Mouse (Mus musculus) neural tube, embryonic 12.5 days (tissue): ENCODE measurements around the gene Slc22a30. TPM values are rescaled to one million over a fixed set of nuclear protein-coding genes. Genes with fewer than 3 reads are reported as not detected.
"Not testable (repeated sequence)": the region's sequence is repeated elsewhere in the genome, so short reads cannot be mapped to it uniquely, and the experiment has no call there.

Source experiments
- ATAC-seq: fragments of 200-750 bp; cut with Nextera tagmentation; 2 replicates; pipeline ENCODE4 v1.8.0; 2017; ENCODE audit warnings: low read depth, mild to moderate bottlenecking, moderate TSS enrichment, moderate library complexity; ENCODE audit not compliant: low FRiP score
- H3K27ac ChIP-seq: fragments of 300-500 bp; sonication (generic); 2 replicates; pipeline ENCODE4 v1.5.1; 2016
- H3K27me3 ChIP-seq: fragments of 300-500 bp; sonication (generic); replicated peaks from 2 replicates; pipeline ENCODE4 v1.6.1; 2016; ENCODE audit warnings: mild to moderate bottlenecking
- H3K36me3 ChIP-seq: fragments of 300-500 bp; sonication (generic); 2 replicates; pipeline ENCODE4 v1.6.1; 2016; ENCODE audit warnings: mild to moderate bottlenecking
- H3K4me1 ChIP-seq: fragments of 300-500 bp; sonication (generic); 2 replicates; pipeline ENCODE4 v1.6.1; 2016
- H3K4me2 ChIP-seq: fragments of 300-500 bp; sonication (generic); replicated peaks from 2 replicates; pipeline ENCODE4 v1.6.1; 2016; ENCODE audit warnings: mild to moderate bottlenecking
- H3K4me3 ChIP-seq: fragments of 300-500 bp; sonication (generic); 2 replicates; pipeline ENCODE4 v1.5.1; 2016
- H3K9ac ChIP-seq: fragments of 300-500 bp; sonication (generic); 2 replicates; pipeline ENCODE4 v1.6.1; 2016; ENCODE audit warnings: mild to moderate bottlenecking
- H3K9me3 ChIP-seq: fragments of 300-500 bp; sonication (generic); 2 replicates; pipeline ENCODE4 v1.6.1; 2016; ENCODE audit warnings: mild to moderate bottlenecking
- WGBS: fragments of 180-500 bp; shearing (Covaris S2); methylation state at CpG from one replicate; pipeline ENCODE4 v1.1.7; 2016; 5-methylcytosine and 5-hydroxymethylcytosine counted together
- polyA plus RNA-seq: library from polyadenylated mRNA; unstranded; fragments of >200 nt; fragmentation: Nextera tagmentation; extraction: Ambion mirVana; gene quantifications from 2 replicates; pipeline ENCODE4 v1.2.1, GENCODE M21; 2016

Gene Slc22a30
- polyA plus RNA-seq, result not detected in 2 replicates

GRCm38 (mm10) chr19:8405011-8405410 is at the start of gene Slc22a30:
Gene Slc22a30, minus strand, starts transcription at chr19:8405111.
- not testable (repeated sequence) for H3K4me1 ChIP-seq, H3K36me3 ChIP-seq, H3K9me3 ChIP-seq, ATAC-seq, H3K27ac ChIP-seq, H3K27me3 ChIP-seq, H3K4me2 ChIP-seq, H3K4me3 ChIP-seq, H3K9ac ChIP-seq
- 95% methylated on average over 1 of the region's 2 CpGs for WGBS

- H3K4me3 ChIP-seq, result no peak overlapping the region
- H3K4me1 ChIP-seq, result no peaks in the 10 kb centered on the region
- H3K4me2 ChIP-seq, result no peak overlapping the region
- H3K9me3 ChIP-seq, result no peaks in the 10 kb centered on the region
- no peak overlapping the region for H3K27ac ChIP-seq
- no peaks in the 10 kb centered on the region for H3K27me3 ChIP-seq
- no peak for ATAC-seq
- H3K36me3 ChIP-seq, result no peaks in the 10 kb centered on the region
- no peak overlapping the region for H3K9ac ChIP-seq
- WGBS, result 69% methylated on average over 2 of the region's 2 CpGs
Measured at GRCm38 (mm10) chr19:8448321-8448720, 43.4 kb upstream of the Slc22a30 start.

- no peak overlapping the region for H3K4me3 ChIP-seq
- no peak for ATAC-seq
Measured at GRCm38 (mm10) chr19:8447516-8447915, 42.6 kb upstream of the Slc22a30 start.

DNA sequence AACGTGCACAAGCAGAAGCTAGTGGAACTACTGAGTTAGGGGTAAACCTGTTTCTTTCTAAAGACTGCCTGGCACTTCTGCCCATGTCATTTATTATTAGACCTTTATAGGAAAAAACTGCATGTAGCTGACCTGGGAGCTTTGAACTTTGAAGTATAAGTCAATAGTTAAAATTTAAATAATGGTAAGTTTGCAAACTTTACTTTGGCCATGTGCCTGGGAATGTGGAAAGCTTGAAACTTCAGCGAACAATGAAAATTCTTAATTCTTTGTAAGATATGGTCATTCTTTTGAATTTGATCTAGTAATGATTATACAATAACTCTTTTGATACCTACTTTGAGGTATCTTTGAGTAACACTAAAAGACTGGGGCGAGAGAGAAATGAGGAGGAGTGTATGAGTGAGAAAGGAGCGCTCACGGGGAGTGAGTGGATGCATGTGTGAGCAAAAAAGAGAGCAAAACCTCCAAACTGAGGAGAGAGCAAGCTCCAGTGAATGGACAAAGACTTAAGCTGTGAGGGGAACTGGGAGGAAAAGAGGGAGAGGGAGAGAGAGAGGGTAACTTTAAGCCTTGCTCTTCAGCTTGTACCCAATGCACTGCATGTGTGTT is 26.2 kb upstream of the Slc22a30 start:
- H3K4me3 ChIP-seq, result no peak overlapping the region
- no peak overlapping the region for H3K27ac ChIP-seq
- ATAC-seq, result no peak
- H3K4me1 ChIP-seq, result no peaks in the 10 kb centered on the region
- WGBS, result 88% methylated on average over 5 of the region's 5 CpGs
- H3K9ac ChIP-seq, result no peak overlapping the region
- no peak overlapping the region for H3K4me2 ChIP-seq
- 0 out of 2 replicates have a peak, but pooled peaks cover 12% of the 10 kb centered on the region for H3K9me3 ChIP-seq
- H3K27me3 ChIP-seq, result no peaks in the 10 kb centered on the region
- H3K36me3 ChIP-seq, result no peaks in the 10 kb centered on the region

More at GRCm38 (mm10) chr19:8447516-8447915, 42.6 kb upstream of the Slc22a30 start:
- Histone ChIP-seq H3K9ac (no peak overlapping the region), H3K9me3 (peaks cover 2% of the 10 kb centered on the region; the same call in 1 of the 2 replicates), H3K4me2 (no peak overlapping the region), H3K27ac (no peak overlapping the region), H3K4me1 (no peaks in the 10 kb centered on the region), H3K27me3 (no peaks in the 10 kb centered on the region), H3K36me3 (no peaks in the 10 kb centered on the region)
- WGBS, result 84% methylated on average over 1 of the region's 1 CpGs

DNA sequence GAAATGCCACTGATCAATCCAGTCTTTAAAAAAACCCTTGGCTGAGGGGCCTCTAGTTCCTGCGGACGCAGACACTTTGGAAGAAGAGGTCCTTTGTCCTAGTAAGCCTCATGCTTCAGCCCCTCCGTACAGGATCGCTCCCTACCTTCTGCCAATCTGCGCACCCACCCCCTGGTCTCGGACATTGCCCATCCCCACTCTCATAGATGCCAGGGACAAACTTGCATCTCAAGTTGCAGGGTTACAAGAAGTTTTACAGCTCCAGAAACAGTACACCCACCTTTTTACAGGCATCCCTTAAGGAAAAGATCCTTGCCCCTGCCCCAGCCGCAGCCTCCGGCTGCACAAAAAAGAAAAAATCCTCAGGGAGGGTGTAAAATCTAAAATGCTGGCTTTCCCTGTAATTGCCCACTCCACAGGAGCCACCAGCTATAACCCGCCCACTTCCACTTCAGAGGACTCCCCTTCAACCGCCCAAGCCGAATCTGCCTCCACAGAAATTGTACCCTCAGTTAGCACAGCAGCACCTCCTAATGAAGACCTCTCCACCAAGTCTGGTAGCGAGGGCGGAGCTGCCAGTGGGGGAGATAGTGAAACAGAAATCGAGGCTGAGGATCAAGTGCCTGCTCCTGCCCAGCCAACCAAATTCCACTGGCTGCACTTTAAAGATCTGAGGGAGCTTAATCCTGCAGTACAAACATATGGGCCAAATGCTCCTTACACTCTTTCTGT is 2.5 kb upstream of the Slc22a30 start:
- not testable (repeated sequence) for H3K4me3 ChIP-seq, H3K27ac ChIP-seq, H3K36me3 ChIP-seq, H3K27me3 ChIP-seq, ATAC-seq, H3K4me1 ChIP-seq, H3K9ac ChIP-seq, H3K9me3 ChIP-seq, H3K4me2 ChIP-seq
- WGBS, result 44% methylated on average over 14 of the region's 14 CpGs

Other genes starting within 250 kb of the Slc22a30 start
- not detected in 2 replicates for gene Slc22a29, start 186.2 kb downstream of the Slc22a30 start, polyA plus RNA-seq
- 0.62 and 0.83 TPM in 2 replicates for gene Slc22a8, start 186.1 kb upstream of the Slc22a30 start, polyA plus RNA-seq
- 2.0 and 2.5 TPM in 2 replicates for gene Slc22a6, start 212.9 kb upstream of the Slc22a30 start, polyA plus RNA-seq